Mouse (Mus musculus): ENCODE measurements around the gene Ssxb8. TPM values are rescaled to one million over a fixed set of nuclear protein-coding genes. Genes with fewer than 3 reads are reported as not detected.

The Ssxb8 gene
- polyA plus RNA-seq (2012; fragmentation: generic; extraction: Trizol): not detected

DNA sequence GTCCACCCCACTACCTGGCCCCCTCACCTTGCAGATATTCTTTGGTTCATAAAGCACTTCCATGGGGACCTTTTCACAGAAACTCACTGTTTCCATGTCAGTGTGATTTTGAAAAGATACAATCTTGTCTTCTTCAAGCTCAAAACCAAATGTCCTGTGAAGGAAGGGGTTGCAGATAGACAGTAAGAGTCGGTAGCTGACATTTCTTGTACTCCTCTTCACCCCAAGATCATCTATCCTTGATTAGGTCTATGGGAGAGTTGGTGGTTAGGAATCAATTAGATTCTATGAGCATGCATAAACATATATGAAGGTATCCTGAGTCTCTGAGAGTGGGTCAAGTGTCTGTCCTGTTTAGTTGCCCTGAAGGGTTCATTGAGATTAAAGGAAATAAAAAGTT lies at the start of gene Ssxb8:
TSS of gene Ssxb8 (minus strand) at position 101 of the 400 bp plus-strand sequence.

Other genes with a start within 250 kb of the Ssxb8 start
- not detected for gene Ssxb2, start 229.1 kb downstream of the Ssxb8 start, polyA plus RNA-seq (2012; fragmentation: generic; extraction: Trizol)
- not detected for gene Gm14459, start 165.9 kb downstream of the Ssxb8 start, polyA plus RNA-seq (2012; fragmentation: generic; extraction: Trizol)
- not detected for gene Ssxb6, start 142.6 kb downstream of the Ssxb8 start, polyA plus RNA-seq (2012; fragmentation: generic; extraction: Trizol)
- not detected for gene Ssxb3, start 99.0 kb downstream of the Ssxb8 start, polyA plus RNA-seq (2012; fragmentation: generic; extraction: Trizol)
- not detected for gene Ssx9, start 57.6 kb upstream of the Ssxb8 start, polyA plus RNA-seq (2012; fragmentation: generic; extraction: Trizol)
- gene Ssxb5, start 112.8 kb upstream of the Ssxb8 start, polyA plus RNA-seq (2012; fragmentation: generic; extraction: Trizol): not detected
- gene Gm6592, start 153.2 kb upstream of the Ssxb8 start, polyA plus RNA-seq (2012; fragmentation: generic; extraction: Trizol): not detected
- gene Gm5751, start 183.4 kb upstream of the Ssxb8 start, polyA plus RNA-seq (2012; fragmentation: generic; extraction: Trizol): under 1 TPM in 1 of 2 experiments, not detected in 1; 0.15 TPM
- gene B630019K06Rik, start 201.5 kb upstream of the Ssxb8 start, polyA plus RNA-seq (2012; fragmentation: generic; extraction: Trizol): 1 to 10 TPM; 1.2 to 4.9 TPM

Data from C3H10T1/2 (cell line).